Comparison of ENCODE assay signal across 23 mouse cellular contexts in the genomic region with DNA sequence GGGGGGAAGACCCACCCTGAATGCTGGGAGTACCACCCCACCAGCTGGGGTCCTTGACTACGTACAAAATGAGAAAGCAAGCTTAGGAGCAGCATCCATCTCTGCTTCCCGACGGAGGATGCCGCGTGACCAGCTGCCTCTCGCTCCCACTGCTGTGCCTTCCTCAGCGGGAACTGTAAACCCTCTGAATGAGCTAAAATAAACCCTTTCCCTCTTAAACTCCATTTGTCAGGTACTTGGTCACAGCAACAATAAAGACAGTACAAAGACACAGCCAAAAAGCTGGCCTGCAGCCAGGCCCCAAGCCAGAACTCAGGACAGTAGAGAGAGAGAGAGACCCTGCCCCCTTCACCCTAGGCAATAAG. TPM values are rescaled to one million over a fixed set of nuclear protein-coding genes. Genes with fewer than 3 reads are reported as not detected.
DNase-seq lines count a peak whose midpoint lies in the region; ATAC-seq and TF ChIP-seq lines count a peak whose summit lies in the region.
"Had no signal": no experiment of that assay in that cellular context is flagged by ENCODE, and none has a peak within 500 bp of the region (broad histone marks: within the 10 kb centered on the region; RNA-seq: fewer than 3 reads in every experiment).

No protein-coding gene starts in this region.

- H3K36me3 ChIP-seq in forebrain, embryonic 14.5 days (ENCODE audit: control insufficient read depth, insufficient read depth, low read length): peaks cover 30% of the 10 kb centered on the region
- H3K36me3 ChIP-seq in forebrain, embryonic 11.5 days (ENCODE audit: control insufficient read depth, insufficient read depth, low read length): no peaks in the 10 kb centered on the region
- peaks cover 22% of the 10 kb centered on the region for H3K36me3 ChIP-seq in midbrain, embryonic 14.5 days (ENCODE audit: control insufficient read depth, insufficient read depth, low read length)
- peaks cover 6% of the 10 kb centered on the region for H3K36me3 ChIP-seq in midbrain, postnatal 0 days (ENCODE audit: insufficient read depth, low read length)
- peaks cover 22% of the 10 kb centered on the region for H3K36me3 ChIP-seq in hindbrain, embryonic 12.5 days
- H3K36me3 ChIP-seq in neural tube, embryonic 14.5 days (ENCODE audit: control insufficient read depth, insufficient read depth, low read length): peaks cover 5% of the 10 kb centered on the region; the same call in 1 of the 2 replicates

- no peaks in the 10 kb centered on the region for H3K27me3 ChIP-seq in forebrain, embryonic 14.5 days (replicated peaks; ENCODE audit: control insufficient read depth, insufficient read depth, low read length)
- H3K27me3 ChIP-seq in forebrain, embryonic 11.5 days (ENCODE audit: control insufficient read depth, insufficient read depth, low read length): no peaks in the 10 kb centered on the region
- no peaks in the 10 kb centered on the region for H3K27me3 ChIP-seq in midbrain, embryonic 14.5 days (ENCODE audit: control insufficient read depth, insufficient read depth, low read length)
- no peaks in the 10 kb centered on the region for H3K27me3 ChIP-seq in midbrain, postnatal 0 days (ENCODE audit: insufficient read depth, low read length)
- H3K27me3 ChIP-seq in hindbrain, embryonic 12.5 days: no peaks in the 10 kb centered on the region
- H3K27me3 ChIP-seq in neural tube, embryonic 14.5 days (ENCODE audit: control insufficient read depth, insufficient read depth, low read length): no peaks in the 10 kb centered on the region
- H3K27me3 ChIP-seq: heart, embryonic 15.5 days; hindbrain, embryonic 15.5 days; limb, embryonic 15.5 days; midbrain, embryonic 15.5 days had no signal

- WGBS in forebrain, embryonic 14.5 days: 56% methylated on average over 7 of the region's 7 CpGs
- 87% methylated on average over 7 of the region's 7 CpGs for WGBS in forebrain, embryonic 11.5 days
- 81% methylated on average over 7 of the region's 7 CpGs for WGBS in midbrain, embryonic 14.5 days
- 72% methylated on average over 7 of the region's 7 CpGs for WGBS in midbrain, postnatal 0 days
- 70% methylated on average over 7 of the region's 7 CpGs for WGBS in hindbrain, embryonic 12.5 days
- WGBS in neural tube, embryonic 14.5 days: 42% methylated on average over 7 of the region's 7 CpGs

- no peak overlapping the region for H3K4me3 ChIP-seq in forebrain, embryonic 14.5 days (ENCODE audit: low read depth, low read length)
- no peak overlapping the region for H3K4me3 ChIP-seq in forebrain, embryonic 11.5 days (ENCODE audit: low read depth, low read length)
- H3K4me3 ChIP-seq in midbrain, embryonic 14.5 days (replicated peaks; ENCODE audit: low read depth, low read length): no peak overlapping the region
- no peak overlapping the region for H3K4me3 ChIP-seq in midbrain, postnatal 0 days (ENCODE audit: low read depth, low read length)
- H3K4me3 ChIP-seq in hindbrain, embryonic 12.5 days: no peak overlapping the region
- no peak overlapping the region for H3K4me3 ChIP-seq in neural tube, embryonic 14.5 days (ENCODE audit: low read depth, low read length)
- H3K4me3 ChIP-seq: heart, embryonic 15.5 days; hindbrain, embryonic 15.5 days; limb, embryonic 15.5 days; midbrain, embryonic 15.5 days had no signal

- H3K27ac ChIP-seq in forebrain, embryonic 14.5 days (ENCODE audit: low read depth, low read length): no peak overlapping the region
- H3K27ac ChIP-seq in forebrain, embryonic 11.5 days (ENCODE audit: low read depth, low read length): no peak overlapping the region
- 0 out of 2 replicates have a peak overlapping the region, but pooled peaks have one; percentile 41 for H3K27ac ChIP-seq in midbrain, embryonic 14.5 days (replicated peaks; ENCODE audit: low read depth, low read length)
- H3K27ac ChIP-seq in midbrain, postnatal 0 days (ENCODE audit: low read depth, low read length): no peak overlapping the region
- peak overlapping the region; percentile 62 for H3K27ac ChIP-seq in hindbrain, embryonic 12.5 days
- H3K27ac ChIP-seq in neural tube, embryonic 14.5 days (ENCODE audit: low read depth, low read length): 0 out of 2 replicates have a peak overlapping the region, but pooled peaks have one; percentile 29
- H3K27ac ChIP-seq: heart, embryonic 15.5 days; hindbrain, embryonic 15.5 days; limb, embryonic 15.5 days had no signal

- 0 out of 2 replicates have a peak, but pooled peaks cover 2% of the 10 kb centered on the region for H3K4me1 ChIP-seq in forebrain, embryonic 14.5 days (ENCODE audit: control insufficient read depth, insufficient read depth, low read length)
- no peaks in the 10 kb centered on the region for H3K4me1 ChIP-seq in forebrain, embryonic 11.5 days (replicated peaks; ENCODE audit: control insufficient read depth, insufficient read depth, low read length)
- H3K4me1 ChIP-seq in midbrain, embryonic 14.5 days (ENCODE audit: control insufficient read depth, insufficient read depth, low read length): no peaks in the 10 kb centered on the region
- H3K4me1 ChIP-seq in midbrain, postnatal 0 days (ENCODE audit: insufficient read depth, low read length): no peaks in the 10 kb centered on the region
- H3K4me1 ChIP-seq in hindbrain, embryonic 12.5 days: peaks cover 7% of the 10 kb centered on the region; the same call in 1 of the 2 replicates
- H3K4me1 ChIP-seq in neural tube, embryonic 14.5 days (ENCODE audit: control insufficient read depth, insufficient read depth, low read length): 0 out of 2 replicates have a peak, but pooled peaks cover 3% of the 10 kb centered on the region

- peak; percentile 24; the same call in 1 of the 2 replicates for ATAC-seq in forebrain, embryonic 14.5 days
- no peak for ATAC-seq in forebrain, embryonic 11.5 days (replicated peaks; ENCODE audit: low FRiP score)
- no peak for ATAC-seq in midbrain, embryonic 14.5 days (ENCODE audit: low FRiP score, low TSS enrichment)
- no peak for ATAC-seq in midbrain, postnatal 0 days (ENCODE audit: low FRiP score)
- peak; percentile 24; the same call in 1 of the 2 replicates for ATAC-seq in hindbrain, embryonic 12.5 days (ENCODE audit: low FRiP score)
- ATAC-seq in neural tube, embryonic 14.5 days (ENCODE audit: low read depth): peak; percentile 22; the same call in 1 of the 2 replicates
- ATAC-seq: activated CD4-positive, CD25-positive, alpha-beta regulatory T cell, adult 4 months; midbrain, embryonic 15.5 days had no signal

- H3K9ac ChIP-seq in forebrain, embryonic 14.5 days (ENCODE audit: low read length): no peak overlapping the region
- H3K9ac ChIP-seq in forebrain, embryonic 11.5 days (ENCODE audit: low read length): no peak overlapping the region
- H3K9ac ChIP-seq in midbrain, embryonic 14.5 days (replicated peaks; ENCODE audit: low read length): no peak overlapping the region
- H3K9ac ChIP-seq in midbrain, postnatal 0 days (replicated peaks; ENCODE audit: low read length, poor library complexity, severe bottlenecking): no peak overlapping the region
- no peak overlapping the region for H3K9ac ChIP-seq in hindbrain, embryonic 12.5 days
- H3K9ac ChIP-seq in neural tube, embryonic 14.5 days (replicated peaks; ENCODE audit: low read depth, low read length): no peak overlapping the region
- H3K9ac ChIP-seq: heart, embryonic 15.5 days; hindbrain, embryonic 15.5 days; limb, embryonic 15.5 days; midbrain, embryonic 15.5 days had no signal

- H3K4me2 ChIP-seq in forebrain, embryonic 14.5 days (ENCODE audit: low read length): no peak overlapping the region
- H3K4me2 ChIP-seq in forebrain, embryonic 11.5 days (ENCODE audit: low read depth, low read length, severe bottlenecking): no peak overlapping the region
- H3K4me2 ChIP-seq in midbrain, embryonic 14.5 days (ENCODE audit: low read length): no peak overlapping the region
- no peak overlapping the region for H3K4me2 ChIP-seq in midbrain, postnatal 0 days (ENCODE audit: low read depth, low read length, poor library complexity, severe bottlenecking)
- no peak overlapping the region for H3K4me2 ChIP-seq in hindbrain, embryonic 12.5 days (replicated peaks)
- no peak overlapping the region for H3K4me2 ChIP-seq in neural tube, embryonic 14.5 days (ENCODE audit: low read depth, low read length)
- H3K4me2 ChIP-seq: heart, embryonic 15.5 days; hindbrain, embryonic 15.5 days; limb, embryonic 15.5 days; midbrain, embryonic 15.5 days had no signal

- peak; percentile 41 for DNase-seq in forebrain, embryonic 14.5 days (ENCODE audit: low spot score)
- no peak for DNase-seq in forebrain, embryonic 11.5 days (ENCODE audit: low spot score)
- DNase-seq in midbrain, embryonic 14.5 days: peak; percentile 33
- no peak for DNase-seq in midbrain, postnatal 0 days (ENCODE audit: low spot score)
- DNase-seq in spleen, postnatal 10 days (ENCODE audit: low spot score in 2 of 2): no peak
- DNase-seq: adrenal gland, postnatal 14 days; cerebellum, adult 9-10 months; heart, adult 18-20 months; kidney, adult 2 months; lung, adult 18-20 months; thymus, adult 2 months had no signal

- no peak for TF ChIP-seq CTCF in midbrain, postnatal 0 days (IDR thresholded peaks at IDR 0.05)

- H3K9me3 ChIP-seq in forebrain, embryonic 14.5 days (replicated peaks; ENCODE audit: control insufficient read depth, low read length): no peaks in the 10 kb centered on the region
- no peaks in the 10 kb centered on the region for H3K9me3 ChIP-seq in forebrain, embryonic 11.5 days (ENCODE audit: control insufficient read depth, low read length)
- no peaks in the 10 kb centered on the region for H3K9me3 ChIP-seq in midbrain, embryonic 14.5 days (ENCODE audit: control insufficient read depth, low read length)
- no peaks in the 10 kb centered on the region for H3K9me3 ChIP-seq in midbrain, postnatal 0 days (ENCODE audit: low read length)
- no peaks in the 10 kb centered on the region for H3K9me3 ChIP-seq in hindbrain, embryonic 12.5 days (replicated peaks)
- H3K9me3 ChIP-seq in neural tube, embryonic 14.5 days (ENCODE audit: control insufficient read depth, low read length): no peaks in the 10 kb centered on the region
- H3K9me3 ChIP-seq: heart, embryonic 15.5 days; hindbrain, embryonic 15.5 days; limb, embryonic 15.5 days; midbrain, embryonic 15.5 days had no signal

RNA-seq across cellular contexts. Expression of a gene that starts 12.2 kb away (rescaled TPM):
- 0.29 and 0.68 TPM in 2 replicates for polyA plus RNA-seq in forebrain, embryonic 14.5 days (2014; fragmentation: Nextera tagmentation; extraction: Ambion mirVana)
- 2.0 and 2.4 TPM in 2 replicates for polyA plus RNA-seq in forebrain, embryonic 11.5 days (2014; fragmentation: Nextera tagmentation; extraction: Ambion mirVana)
- polyA plus RNA-seq in midbrain, embryonic 14.5 days (2014; fragmentation: Nextera tagmentation; extraction: Ambion mirVana): 0.32 and 0.66 TPM in 2 replicates
- total RNA-seq in midbrain, postnatal 0 days (2014; rRNA removed): 0.33 and 3.2 TPM in 2 replicates
- polyA plus RNA-seq in midbrain, postnatal 0 days (2015; fragmentation: Nextera tagmentation; extraction: Ambion mirVana): 0.79 and 1.2 TPM in 2 replicates
- 1.2 and 2.0 TPM in 2 replicates for polyA plus RNA-seq in hindbrain, embryonic 12.5 days (2016; fragmentation: Nextera tagmentation; extraction: Ambion mirVana)
- 0.64 and 1.7 TPM in 2 replicates for polyA plus RNA-seq in neural tube, embryonic 14.5 days (2014; fragmentation: Nextera tagmentation; extraction: Ambion mirVana)

RNA-seq across cellular contexts. Expression of a gene that starts 12.3 kb away (rescaled TPM):
- 1.7 and 2.6 TPM in 2 replicates for polyA plus RNA-seq in forebrain, embryonic 14.5 days (2014; fragmentation: Nextera tagmentation; extraction: Ambion mirVana)
- polyA plus RNA-seq in forebrain, embryonic 11.5 days (2014; fragmentation: Nextera tagmentation; extraction: Ambion mirVana): 5.9 and 10.0 TPM in 2 replicates
- polyA plus RNA-seq in midbrain, embryonic 14.5 days (2014; fragmentation: Nextera tagmentation; extraction: Ambion mirVana): 2.4 and 3.6 TPM in 2 replicates
- 2.8 and 3.9 TPM in 2 replicates for total RNA-seq in midbrain, postnatal 0 days (2014; rRNA removed)
- 2.2 and 3.1 TPM in 2 replicates for polyA plus RNA-seq in midbrain, postnatal 0 days (2015; fragmentation: Nextera tagmentation; extraction: Ambion mirVana)
- 9.2 and 11.3 TPM in 2 replicates for polyA plus RNA-seq in hindbrain, embryonic 12.5 days (2016; fragmentation: Nextera tagmentation; extraction: Ambion mirVana)
- polyA plus RNA-seq in neural tube, embryonic 14.5 days (2014; fragmentation: Nextera tagmentation; extraction: Ambion mirVana): 3.9 and 4.8 TPM in 2 replicates

RNA-seq across cellular contexts. Expression of a gene that starts 27.8 kb away (rescaled TPM):
- not detected in 2 replicates for polyA plus RNA-seq in forebrain, embryonic 14.5 days (2014; fragmentation: Nextera tagmentation; extraction: Ambion mirVana)
- 0.60 and 1.5 TPM in 2 replicates for polyA plus RNA-seq in forebrain, embryonic 11.5 days (2014; fragmentation: Nextera tagmentation; extraction: Ambion mirVana)
- polyA plus RNA-seq in midbrain, embryonic 14.5 days (2014; fragmentation: Nextera tagmentation; extraction: Ambion mirVana): not detected in 2 replicates
- total RNA-seq in midbrain, postnatal 0 days (2014; rRNA removed): not detected in 2 replicates
- polyA plus RNA-seq in midbrain, postnatal 0 days (2015; fragmentation: Nextera tagmentation; extraction: Ambion mirVana): not detected in 2 replicates
- 0.29 and 0.67 TPM in 2 replicates for polyA plus RNA-seq in hindbrain, embryonic 12.5 days (2016; fragmentation: Nextera tagmentation; extraction: Ambion mirVana)
- polyA plus RNA-seq in neural tube, embryonic 14.5 days (2014; fragmentation: Nextera tagmentation; extraction: Ambion mirVana): not detected in 2 replicates
- total RNA-seq: gastrocnemius, adult 8-10 months; heart, adult 18-20 months; left cerebral cortex, postnatal 14 days had no signal
- polyA plus RNA-seq: C2C12; hindbrain, embryonic 15.5 days; midbrain, embryonic 15.5 days; urinary bladder, adult 2 months had no signal

RNA-seq across cellular contexts. Expression of a gene that starts 39.8 kb away (rescaled TPM):
- 0.41 and 1.3 TPM in 2 replicates for polyA plus RNA-seq in forebrain, embryonic 14.5 days (2014; fragmentation: Nextera tagmentation; extraction: Ambion mirVana)
- polyA plus RNA-seq in forebrain, embryonic 11.5 days (2014; fragmentation: Nextera tagmentation; extraction: Ambion mirVana): 0.55 and 0.87 TPM in 2 replicates
- polyA plus RNA-seq in midbrain, embryonic 14.5 days (2014; fragmentation: Nextera tagmentation; extraction: Ambion mirVana): 0.47 and 1.4 TPM in 2 replicates
- 2.4 TPM in 1 of 2 replicates, not detected in the other for total RNA-seq in midbrain, postnatal 0 days (2014; rRNA removed)
- polyA plus RNA-seq in midbrain, postnatal 0 days (2015; fragmentation: Nextera tagmentation; extraction: Ambion mirVana): 1.2 and 2.7 TPM in 2 replicates
- 0.47 and 0.50 TPM in 2 replicates for polyA plus RNA-seq in hindbrain, embryonic 12.5 days (2016; fragmentation: Nextera tagmentation; extraction: Ambion mirVana)
- polyA plus RNA-seq in neural tube, embryonic 14.5 days (2014; fragmentation: Nextera tagmentation; extraction: Ambion mirVana): 0.68 and 1.2 TPM in 2 replicates
- polyA plus RNA-seq: large intestine, adult 2 months; thymus, adult 2 months; urinary bladder, adult 2 months had no signal

RNA-seq across cellular contexts. Expression of a gene that starts 39.8 kb away (rescaled TPM):
- 19.2 and 20.7 TPM in 2 replicates for polyA plus RNA-seq in forebrain, embryonic 14.5 days (2014; fragmentation: Nextera tagmentation; extraction: Ambion mirVana)
- polyA plus RNA-seq in forebrain, embryonic 11.5 days (2014; fragmentation: Nextera tagmentation; extraction: Ambion mirVana): 32.7 and 36.6 TPM in 2 replicates
- polyA plus RNA-seq in midbrain, embryonic 14.5 days (2014; fragmentation: Nextera tagmentation; extraction: Ambion mirVana): 8.2 and 18.9 TPM in 2 replicates
- 18.8 and 25.3 TPM in 2 replicates for total RNA-seq in midbrain, postnatal 0 days (2014; rRNA removed)
- 14.0 and 14.6 TPM in 2 replicates for polyA plus RNA-seq in midbrain, postnatal 0 days (2015; fragmentation: Nextera tagmentation; extraction: Ambion mirVana)
- 24.2 and 24.4 TPM in 2 replicates for polyA plus RNA-seq in hindbrain, embryonic 12.5 days (2016; fragmentation: Nextera tagmentation; extraction: Ambion mirVana)
- 9.7 and 15.8 TPM in 2 replicates for polyA plus RNA-seq in neural tube, embryonic 14.5 days (2014; fragmentation: Nextera tagmentation; extraction: Ambion mirVana)

Comparison
In these comparisons a context has a peak if more than half of its experiments do, and no peak if none do; other contexts are left out.
1. ATAC-seq: peak in forebrain, embryonic 14.5 days (single experiment), hindbrain, embryonic 12.5 days (single experiment) and neural tube, embryonic 14.5 days (single experiment); none in forebrain, embryonic 11.5 days (single experiment), midbrain, embryonic 14.5 days (single experiment) and midbrain, postnatal 0 days (single experiment).
2. DNase-seq: peak in forebrain, embryonic 14.5 days (single experiment) and midbrain, embryonic 14.5 days (single experiment); none in forebrain, embryonic 11.5 days (single experiment), midbrain, postnatal 0 days (single experiment) and spleen, postnatal 10 days (0 of 2).
3. H3K27ac ChIP-seq: peak in midbrain, embryonic 14.5 days (single experiment), hindbrain, embryonic 12.5 days (single experiment) and neural tube, embryonic 14.5 days (single experiment); none in forebrain, embryonic 14.5 days (single experiment), forebrain, embryonic 11.5 days (single experiment) and midbrain, postnatal 0 days (single experiment).